Mouse (Mus musculus) adrenal gland, postnatal 25 days (tissue): ENCODE data around the gene Ret. TPM values are rescaled to one million over a fixed set of nuclear protein-coding genes. Genes with fewer than 3 reads are reported as not detected.

Experiments used
- DNase-seq: peaks from one replicate; pipeline ENCODE4 v3.0.0; 2021; ENCODE audit warnings: mixed read lengths
- total RNA-seq: library from RNA; stranded (reverse); gene quantifications from 2 replicates; pipeline ENCODE4 v1.2.3, GENCODE M21; 2021

Ret gene
- total RNA-seq, 1 experiment from 2014 or later, result 2.9 TPM

DNA sequence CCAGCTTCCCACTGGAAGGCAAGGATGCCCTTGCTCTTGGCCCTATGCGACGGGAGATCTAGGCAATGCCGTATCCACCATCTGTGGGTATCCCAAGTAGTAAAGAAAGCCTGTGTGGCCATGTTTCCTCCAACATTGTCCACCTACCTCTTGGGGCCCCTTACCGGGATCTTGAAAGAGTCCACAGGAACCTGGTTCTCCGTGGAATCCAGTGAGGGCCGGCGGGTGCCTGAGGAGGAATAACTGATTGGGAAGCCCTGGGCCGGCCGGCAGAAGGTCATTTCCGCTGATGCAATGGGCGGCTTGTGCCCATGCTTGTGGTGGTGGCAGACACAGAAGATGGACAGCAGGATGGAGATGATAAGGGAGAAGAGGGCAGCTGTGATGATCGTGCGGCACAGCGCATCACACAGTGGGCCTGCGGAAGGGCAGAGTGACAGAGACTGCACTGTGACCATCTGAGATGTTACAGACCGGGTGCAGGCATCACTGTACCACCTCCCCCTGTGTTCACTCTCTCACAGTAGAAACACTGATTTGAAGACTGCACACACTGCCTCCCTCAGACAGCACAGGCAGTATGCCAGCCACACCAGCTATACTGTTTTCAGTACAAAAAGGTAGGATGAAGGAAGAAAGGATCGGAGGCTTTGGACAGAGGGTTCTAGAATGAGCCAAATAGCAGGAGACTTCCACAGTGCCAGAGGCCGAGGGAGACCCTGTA, 24.1 kb downstream of the Ret start:
- no peak for DNase-seq

DNA sequence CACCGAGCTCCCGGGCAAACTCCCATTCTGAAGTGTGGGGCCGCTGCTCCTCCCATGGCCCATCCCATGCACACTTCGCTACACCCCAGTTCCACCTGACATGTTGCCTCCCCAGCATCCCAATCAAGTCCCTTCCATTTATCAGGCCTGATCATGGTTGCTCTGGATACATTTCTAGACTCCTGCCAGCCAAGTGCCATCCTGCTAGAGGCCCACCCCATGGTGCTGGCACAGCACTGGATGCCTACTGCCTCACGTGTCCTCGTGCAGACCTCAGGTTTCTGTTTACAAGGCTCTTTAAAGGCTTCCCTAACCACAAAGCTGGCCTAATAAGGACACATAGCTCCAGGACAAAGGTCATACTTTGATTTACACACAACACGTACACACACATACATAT, 26.1 kb downstream of the Ret start:
- DNase-seq, result no peak

DNA sequence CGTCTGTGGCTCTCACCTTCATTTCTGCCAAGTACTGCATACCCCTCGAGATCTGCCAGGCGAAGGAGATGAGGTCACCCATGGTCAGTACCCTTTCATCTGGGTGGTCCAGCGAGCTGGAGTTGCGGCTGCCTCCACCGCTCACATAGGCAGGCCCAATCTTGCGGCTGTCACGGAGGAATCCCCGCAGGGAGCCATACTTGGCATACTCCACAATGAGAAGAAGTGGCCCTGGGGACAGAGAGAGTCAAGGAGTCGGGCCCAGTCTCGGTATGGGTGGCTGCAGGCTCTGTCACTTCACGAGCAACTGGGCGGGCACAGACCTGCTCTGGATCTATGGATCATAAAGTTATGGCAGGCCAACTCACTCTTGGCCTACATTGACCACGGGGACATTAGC, 29.4 kb downstream of the Ret start:
- DNase-seq, result no peak

DNA sequence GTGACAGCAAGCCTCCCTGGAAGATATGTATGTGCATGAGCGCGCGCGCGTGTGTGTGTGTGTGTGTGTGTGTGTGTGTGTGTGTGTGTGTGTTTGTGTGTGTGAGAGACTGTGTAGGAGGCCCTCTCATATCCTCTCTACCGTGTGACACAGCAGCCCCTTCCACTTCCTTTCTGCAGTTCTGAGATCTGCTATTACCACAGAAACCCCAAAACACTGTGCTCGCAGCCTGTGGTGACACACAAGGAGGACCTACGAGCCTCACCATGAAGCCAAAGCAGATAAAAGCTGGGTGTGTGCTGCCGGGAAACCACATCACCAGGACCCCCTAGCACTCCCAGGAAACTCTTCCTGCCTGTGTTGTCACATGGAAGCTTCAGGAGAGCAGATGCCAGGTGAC, 30.5 kb downstream of the Ret start:
- DNase-seq, result no peak

DNA sequence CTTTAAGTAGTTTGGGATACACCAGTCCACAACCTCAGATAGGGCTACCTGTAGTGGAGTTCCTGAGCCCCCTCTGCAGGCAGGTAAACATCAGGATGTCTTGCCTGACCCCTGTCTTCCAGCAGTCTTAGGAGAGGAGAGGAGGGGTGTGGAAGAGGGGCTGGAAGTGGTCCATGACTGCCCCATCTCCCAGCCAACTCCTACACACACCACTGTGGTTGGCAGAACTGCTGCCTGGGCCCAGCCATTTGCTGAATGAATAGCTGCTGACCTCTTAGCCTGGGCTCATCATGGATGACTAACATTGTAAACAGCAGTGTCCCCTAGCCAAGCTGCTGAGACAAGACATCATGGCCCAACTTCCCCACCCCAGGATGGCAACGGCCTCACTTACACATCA, 32.0 kb downstream of the Ret start:
- DNase-seq, result no peak

DNA sequence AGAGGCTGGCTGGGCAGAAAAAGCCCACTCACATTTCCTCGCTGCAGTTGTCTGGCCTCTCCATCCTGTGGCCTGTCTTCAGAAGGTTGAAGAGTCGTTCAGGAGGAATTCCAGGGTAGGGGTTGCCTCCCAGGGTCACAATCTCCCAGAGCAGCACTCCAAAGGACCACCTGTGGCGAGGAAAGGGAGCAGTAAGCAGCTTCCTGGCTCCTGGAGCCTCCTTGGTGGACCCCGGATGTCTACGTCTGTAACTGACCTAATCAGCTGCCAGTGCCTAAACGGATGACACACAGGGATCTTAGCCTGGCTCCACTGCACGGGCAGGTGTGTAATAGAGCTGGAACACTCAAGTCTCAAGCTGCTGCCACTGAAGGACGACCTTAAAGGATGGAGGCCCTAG, 32.8 kb downstream of the Ret start:
- no peak for DNase-seq

DNA sequence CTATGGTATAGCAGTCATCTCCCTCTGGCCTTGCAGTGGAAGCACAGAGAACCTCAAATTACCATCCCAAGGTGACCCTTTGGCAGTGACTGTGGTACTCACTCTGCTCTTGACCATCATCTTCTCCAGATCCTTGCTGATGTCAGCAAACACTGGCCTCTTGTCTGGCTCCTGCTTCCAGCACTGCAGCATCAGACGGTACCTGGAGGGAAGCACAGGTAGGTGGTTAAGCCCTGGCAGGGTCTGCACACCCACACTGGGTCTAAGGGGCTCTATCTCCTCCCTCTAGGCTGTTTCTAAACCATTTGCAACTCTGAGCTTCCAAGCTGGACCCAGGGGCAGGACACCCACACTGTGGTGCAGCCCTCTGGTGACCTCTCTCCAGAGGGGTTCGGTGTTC, 34.4 kb downstream of the Ret start:
- DNase-seq, result no peak

DNA sequence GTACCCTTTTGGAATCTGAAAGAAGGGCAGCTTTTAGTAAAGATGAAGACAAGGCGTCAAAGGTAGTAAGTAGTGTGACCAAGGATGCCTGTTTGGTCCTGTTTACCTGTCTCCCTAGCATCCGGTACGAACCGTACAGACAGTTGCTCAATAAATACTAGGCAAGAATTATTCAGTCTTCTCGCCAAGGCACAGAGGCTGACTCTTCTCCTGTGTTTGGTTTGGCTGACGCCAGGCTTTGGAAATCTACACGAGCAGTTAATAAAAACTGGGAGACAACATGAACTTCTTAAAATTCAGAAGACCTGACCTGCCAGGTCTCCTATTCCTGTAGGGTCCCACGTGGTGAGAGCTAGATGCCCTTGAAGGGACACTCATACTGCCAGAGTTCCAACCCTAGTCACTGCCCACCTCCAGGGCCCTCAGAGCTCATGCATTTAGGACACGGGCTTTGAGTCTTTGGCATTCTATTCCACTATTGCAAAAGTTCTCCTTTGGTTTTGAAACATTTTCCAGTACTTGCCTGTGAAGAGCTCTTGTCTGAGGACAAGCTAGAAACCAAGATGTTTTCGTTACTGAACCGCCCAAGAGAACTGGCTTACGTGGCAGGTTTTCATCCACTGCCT, 34.9 kb downstream of the Ret start:
- DNase-seq, result no peak

DNA sequence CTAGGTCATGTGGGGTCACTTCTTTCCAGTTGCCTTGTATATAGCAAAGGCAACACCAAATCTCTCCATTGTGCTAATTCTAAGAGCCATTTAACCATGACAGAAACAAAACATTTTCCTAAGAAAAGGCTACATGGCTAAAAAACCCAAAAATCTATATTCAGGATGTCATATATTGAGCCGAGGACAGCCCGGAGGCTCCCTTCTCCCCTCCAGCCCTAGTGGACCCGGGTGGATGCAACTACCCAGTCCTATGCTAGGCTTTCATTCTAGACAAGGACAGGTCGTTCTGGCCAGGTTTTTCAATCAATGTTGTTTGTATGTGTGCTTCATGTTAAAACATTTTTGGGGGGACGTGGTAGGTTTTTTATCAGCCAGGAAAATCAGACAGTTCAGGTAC, 44.4 kb downstream of the Ret start:
- no peak for DNase-seq

DNA sequence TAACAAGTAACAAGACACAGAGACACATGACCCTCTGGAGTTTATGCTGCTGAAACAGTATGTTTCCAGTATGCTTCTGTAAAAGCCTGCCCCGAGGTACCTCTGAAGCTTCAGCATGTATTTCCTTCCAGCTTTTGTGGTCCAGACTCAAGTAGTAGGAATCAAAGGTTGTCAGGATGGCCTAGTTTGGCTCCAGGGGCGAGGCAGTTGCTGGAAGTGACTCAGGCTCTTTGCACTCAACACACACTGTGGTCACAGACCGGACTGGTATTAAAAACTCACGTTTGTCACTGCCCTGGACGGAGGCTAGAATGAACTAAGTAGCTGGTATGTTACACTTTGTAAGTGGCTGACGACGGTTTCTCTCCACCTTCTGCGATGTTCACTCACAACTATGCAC, 46.5 kb downstream of the Ret start:
- DNase-seq, result no peak

DNA sequence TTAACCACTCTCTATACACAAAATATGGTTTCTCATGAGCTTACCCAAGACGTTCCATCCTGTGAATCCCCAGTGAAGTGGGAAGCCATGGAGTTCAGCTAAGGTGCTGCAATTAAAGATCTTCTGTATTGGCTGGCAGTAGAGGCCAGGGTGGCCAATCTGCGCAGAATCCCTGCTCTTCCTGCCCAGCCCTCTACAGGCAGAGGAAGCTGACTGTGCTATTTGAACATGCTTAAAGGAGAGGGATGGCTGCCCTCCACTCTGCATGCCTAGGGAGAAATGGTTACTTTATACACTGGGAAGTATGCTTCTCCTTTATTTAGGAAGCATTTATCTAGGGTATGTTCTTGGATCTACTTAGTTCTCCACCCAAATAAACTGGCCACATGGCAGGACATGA, 47.0 kb downstream of the Ret start:
- DNase-seq, result no peak

DNA sequence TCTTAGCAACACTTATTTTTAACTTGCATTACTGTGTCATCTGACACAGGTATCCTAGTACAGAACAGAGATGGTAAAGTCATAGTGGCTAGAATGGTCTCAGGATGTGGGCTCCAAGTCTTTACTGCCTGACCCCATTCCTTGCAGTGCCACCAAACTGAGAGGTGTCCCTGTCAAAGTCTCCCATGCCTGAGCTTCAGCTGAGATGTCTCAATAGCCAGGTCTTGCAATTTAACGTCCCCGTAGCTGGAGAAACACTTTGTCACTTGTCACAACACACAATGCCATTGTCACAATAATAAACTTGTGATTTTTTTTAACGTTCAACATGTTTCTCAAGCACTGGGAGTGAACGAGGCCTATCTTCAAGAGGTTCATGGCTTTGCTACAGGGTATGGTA, 47.4 kb downstream of the Ret start:
- DNase-seq, result no peak

DNA sequence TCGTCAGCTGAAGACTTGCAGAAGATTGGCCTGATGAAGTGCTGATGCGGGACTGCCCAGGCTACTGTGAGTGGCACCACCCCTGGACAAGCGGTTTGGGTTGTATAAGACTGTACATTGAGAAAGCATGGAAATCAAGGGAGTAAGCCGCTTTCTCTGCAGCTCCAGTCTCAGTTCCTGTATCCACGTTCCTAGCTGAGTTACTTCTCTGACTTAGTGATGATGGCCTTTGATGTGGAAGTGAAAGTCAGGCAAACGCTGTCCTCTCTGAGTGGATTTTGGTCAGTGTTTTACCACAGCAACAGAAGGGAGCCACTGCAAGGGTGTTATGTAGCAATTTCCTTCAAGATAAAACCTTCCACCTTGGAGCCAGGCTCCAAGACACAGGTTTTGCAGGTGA, 56.6 kb downstream of the Ret start:
- DNase-seq, result no peak

DNA sequence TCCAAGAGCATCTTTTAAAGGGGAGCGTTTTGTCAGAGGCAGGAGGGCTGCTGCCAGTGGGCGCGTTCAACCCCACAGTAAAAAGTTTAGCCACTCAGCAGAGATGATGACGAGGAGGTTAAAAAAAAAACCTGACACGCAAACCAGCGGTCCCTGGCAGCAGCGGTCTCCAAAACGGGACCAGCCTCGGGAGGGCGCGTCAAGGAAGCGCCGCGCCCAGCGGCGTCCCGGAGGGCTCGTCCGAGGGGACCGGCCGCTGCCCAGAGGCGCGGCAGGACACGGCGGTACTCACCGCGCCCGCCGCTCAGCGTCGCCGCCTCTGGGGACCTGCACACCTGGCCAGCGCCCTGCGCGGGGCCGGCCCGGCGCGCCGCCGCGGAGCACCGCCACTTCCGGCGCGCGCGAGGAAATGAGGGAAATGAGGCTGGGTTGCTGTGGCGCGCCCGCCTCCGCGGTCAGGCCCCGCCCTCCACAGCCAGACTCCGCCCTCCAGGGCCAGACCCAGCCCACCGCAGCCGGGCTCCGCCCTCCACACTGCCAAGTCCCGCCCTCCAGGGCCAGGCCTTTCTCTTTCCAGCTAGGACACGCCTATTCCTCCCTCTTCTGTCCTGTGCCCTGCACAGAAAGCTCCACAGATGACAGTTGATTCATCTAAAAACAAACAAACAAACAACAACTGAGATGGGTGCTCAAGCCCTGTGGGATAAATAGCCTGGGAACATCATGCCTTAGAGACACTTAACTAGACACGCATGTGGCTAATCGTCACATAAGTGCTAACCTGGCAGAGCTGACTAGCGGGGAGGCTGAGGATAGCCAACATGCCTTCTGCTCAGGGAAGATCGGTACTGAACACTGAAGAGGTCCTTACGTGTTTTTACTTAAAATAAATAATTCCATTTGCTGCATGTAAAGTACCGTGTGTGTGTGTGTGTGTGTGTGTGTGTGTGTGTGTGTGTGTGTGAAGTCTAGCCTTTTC, 58.5 kb downstream of the Ret start, which contains the start of gene Csgalnact2:
Csgalnact2 (minus strand) TSS at position 410 of the 979 bp plus-strand sequence.
- peak; percentile 96 for DNase-seq

DNA sequence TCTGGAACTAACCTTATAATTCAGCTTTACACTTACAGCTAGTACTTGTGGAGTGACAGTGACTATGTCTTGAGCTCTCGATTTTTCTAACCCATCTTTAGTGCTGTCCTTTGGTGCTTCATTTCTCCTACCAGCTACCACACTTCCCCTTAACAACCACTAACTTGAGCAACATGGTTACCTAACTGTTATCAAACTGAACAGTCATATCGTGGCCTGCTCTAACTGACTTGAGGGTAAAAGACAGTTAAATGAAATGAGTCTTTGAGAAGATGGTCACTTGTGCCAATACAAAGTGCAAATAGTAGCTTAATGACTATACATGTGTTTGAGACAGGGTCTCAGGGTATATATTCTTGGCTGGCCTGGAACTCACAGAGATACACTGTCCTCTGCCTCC, 60.4 kb downstream of the Ret start:
- no peak for DNase-seq

DNA sequence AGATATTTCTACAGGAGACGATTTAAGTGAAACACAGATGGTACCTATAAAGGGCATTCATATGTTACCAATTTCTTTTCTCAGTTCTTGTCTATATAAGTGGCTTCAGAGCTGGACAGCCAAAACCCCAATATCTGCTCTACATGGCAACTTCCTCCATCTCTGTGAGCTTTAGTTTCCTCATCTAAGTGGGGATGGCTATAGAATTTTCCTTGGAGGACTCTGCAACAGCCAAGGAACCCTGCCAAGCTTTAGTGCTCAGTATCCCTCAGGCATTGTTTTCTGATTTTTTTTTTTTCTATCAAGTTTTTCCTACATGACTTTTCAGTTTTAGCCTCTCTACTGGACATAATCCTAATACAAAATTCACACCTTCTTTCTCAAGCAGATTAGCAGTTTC, 63.1 kb downstream of the Ret start:
- no peak for DNase-seq

DNA sequence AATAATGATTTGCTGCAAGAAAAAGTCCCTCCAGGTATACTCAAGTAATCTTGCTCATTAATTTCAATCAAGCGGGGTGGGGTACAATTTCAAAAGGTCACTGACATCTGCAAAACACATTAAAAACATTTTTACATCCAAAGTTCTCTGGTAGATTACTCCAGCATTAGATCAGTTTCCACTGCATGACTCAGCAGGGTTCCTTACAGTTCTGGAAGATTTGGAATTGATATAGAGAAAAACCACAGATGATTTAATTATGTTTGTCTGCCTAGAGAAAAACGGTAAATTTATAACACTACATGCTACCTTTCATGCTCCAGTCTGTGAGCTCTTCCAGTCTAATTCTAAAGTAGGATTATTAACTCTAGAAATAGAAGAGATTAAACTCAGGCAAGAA, 67.5 kb downstream of the Ret start:
- no peak for DNase-seq

DNA sequence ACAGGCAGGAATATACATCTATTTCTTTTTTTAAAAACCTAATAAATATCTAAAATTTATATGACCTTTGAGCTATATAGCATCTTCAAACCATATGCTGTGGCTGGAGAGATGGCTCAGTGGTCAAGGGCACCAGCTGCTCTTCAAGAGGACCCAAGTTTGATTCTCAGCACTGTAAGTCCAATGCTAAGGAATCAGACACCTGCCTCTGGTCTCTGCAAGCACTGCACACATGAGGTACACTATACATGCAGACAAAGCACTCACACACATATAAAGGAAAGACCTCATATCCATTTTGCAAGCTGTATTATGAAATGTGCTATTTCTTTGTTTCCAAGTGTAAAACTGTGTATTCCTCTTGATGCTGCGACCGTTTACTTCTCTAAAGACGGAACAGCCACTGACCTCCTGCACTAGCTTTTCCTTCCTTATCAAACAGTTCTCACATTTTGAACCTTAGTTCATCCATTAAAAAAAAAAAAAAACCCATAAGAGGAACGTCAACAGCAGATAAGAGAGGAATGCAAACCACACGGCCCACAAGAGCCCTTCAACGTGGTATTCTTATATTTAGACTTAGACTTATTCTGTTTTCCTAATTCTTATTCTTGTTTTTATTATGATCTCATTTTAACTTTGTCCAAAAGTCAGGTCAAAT, 69.6 kb downstream of the Ret start:
- no peak for DNase-seq

DNA sequence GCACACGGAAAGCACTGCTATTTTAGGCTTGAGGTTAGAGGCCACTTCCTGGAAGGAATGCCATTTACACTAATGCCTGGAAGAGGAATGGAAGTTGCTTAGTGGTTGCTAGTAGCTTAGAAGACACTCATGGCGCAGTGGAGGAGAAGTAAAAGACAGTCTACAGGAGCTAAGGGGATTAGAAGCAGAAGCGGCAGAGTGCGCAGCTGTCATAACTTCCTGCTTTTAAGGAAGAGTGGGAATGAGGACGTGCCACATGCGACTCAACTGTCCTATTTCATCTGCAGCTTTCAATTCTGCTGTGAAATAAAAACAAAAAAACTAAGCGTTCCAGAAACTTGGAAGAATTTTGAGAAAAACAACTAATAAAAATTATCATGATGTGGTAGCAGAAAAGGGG, 70.3 kb downstream of the Ret start:
- DNase-seq, result no peak

DNA sequence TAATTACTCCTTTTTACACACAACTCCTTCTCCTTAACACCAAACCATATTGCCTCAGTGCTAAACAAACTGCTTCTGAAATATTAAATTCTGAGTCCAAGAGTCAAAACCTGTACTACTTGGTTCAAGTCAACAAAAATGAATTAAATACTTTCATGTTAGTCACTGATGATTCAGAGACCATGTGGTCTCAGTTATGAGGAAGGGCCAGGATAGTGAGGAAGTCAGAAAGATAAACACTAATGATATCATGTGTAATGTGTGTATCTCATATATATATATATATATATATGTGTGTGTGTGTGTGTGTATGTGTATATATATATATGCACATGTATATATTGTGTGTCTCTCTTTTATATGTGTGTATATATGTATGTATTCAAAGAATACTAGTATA, 70.9 kb downstream of the Ret start:
- DNase-seq, result no peak

DNA sequence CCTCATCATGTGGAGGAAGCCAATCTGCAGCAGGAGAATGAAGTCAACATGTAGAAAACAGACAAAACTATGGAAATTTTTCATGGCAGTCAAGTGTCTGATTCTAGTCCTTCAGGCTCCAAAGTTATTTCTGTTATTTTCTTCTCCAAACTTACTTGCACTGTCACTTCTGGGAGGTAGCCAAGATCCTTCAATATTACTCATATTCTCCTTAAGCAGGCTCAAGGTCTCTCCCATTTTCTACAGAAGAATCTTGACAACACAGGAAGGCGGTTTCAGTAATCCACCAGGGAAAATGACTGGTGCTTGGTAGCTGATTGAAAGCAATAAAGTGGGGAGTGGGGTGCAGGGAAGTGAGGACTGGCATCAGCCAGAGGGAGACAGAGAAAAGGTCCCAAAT, 74.8 kb downstream of the Ret start:
- no peak for DNase-seq

DNA sequence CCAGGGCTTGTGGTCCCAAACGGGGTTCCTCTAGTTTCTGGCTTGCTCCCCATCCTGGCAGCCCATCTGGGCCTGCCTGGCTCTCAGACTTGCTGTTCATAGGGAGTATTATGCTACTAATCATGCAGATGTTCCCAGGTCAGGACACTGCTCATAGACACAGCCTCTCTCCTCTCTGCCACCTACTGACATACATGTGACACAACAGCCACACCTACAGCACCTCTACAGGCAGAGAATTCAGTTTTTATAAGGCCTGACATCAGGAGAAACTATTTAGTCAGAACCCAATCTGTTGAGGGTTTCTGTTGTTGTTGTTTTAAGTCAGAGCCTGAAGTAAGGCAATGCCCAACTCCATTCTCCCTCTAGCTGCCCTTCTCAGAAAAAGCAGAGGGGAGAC, 85.7 kb downstream of the Ret start:
- no peak for DNase-seq
